Mouse (Mus musculus) lung, postnatal 0 days (tissue): Measurements from ENCODE around the gene Barx1.

ENCODE experiments used
- CTCF ChIP-seq: IDR thresholded peaks from 2 replicates; pipeline ENCODE4 v1.5.1; 2016; ENCODE audit warnings: antibody characterized with exemption, mild to moderate bottlenecking
- EP300 ChIP-seq: IDR thresholded peaks from 2 replicates; pipeline ENCODE4 v1.6.1; 2016; ENCODE audit warnings: antibody characterized with exemption, mild to moderate bottlenecking, control low read depth

GRCm38 (mm10) chr13:48691991-48692390 is 29.2 kb downstream of the Barx1 start:
- no peak for TF ChIP-seq CTCF
- no peak for TF ChIP-seq EP300
